Mouse (Mus musculus) 3T3-L1 (cell line): ENCODE results near the gene Imp4.
"Not testable (repeated sequence)": the region's sequence is repeated elsewhere in the genome, so short reads cannot be mapped to it uniquely, and the experiment has no call there.

Source experiments
- DNase-seq: peaks from one replicate; pipeline ENCODE4 v3.0.0-alpha.2; 2015; ENCODE audit warnings: low read depth, low spot score

Imp4 gene

DNA sequence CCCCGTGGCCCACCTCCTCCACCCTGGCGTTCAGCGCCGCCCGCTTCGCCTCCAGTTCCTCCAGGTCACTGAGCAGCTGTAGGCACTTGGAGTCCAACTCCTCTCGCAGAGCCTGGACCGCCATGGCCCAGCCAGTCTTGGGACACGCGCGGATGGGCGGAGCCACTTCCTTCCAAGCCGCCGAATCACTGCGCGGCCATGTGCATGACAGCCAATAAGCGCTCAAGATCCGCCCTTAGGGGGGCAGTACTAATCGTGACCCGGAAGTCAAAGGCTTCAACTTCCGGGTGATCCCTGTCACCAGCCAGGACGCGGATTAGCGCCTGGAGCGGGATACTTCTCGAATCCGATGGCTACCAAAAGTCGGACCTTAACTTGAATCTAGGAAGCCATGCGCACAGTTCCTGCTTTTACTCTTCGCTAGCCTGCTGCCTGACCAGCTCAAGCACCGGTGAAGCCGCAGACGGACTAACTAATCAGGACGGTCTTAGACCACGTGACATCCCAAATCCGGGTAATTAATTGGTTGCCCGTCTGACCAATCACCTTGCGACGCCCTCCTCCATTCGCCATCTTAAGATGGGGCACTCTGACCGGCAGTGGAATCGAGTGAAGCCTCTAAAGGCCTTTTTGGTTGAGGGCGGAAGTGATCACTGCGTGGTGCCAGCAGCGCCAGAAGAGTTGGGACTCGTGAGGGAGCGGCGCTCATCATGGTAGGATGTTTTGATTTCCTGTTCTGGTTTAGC lies at the start of gene Imp4, which contains the start of gene Ccdc115:
Gene Imp4 (plus strand): TSS at position 637 of the 746 bp plus-strand sequence.
Gene Ccdc115 (minus strand): TSS at position 458 of the 746 bp plus-strand sequence.
- peak; percentile 99 for DNase-seq

DNA sequence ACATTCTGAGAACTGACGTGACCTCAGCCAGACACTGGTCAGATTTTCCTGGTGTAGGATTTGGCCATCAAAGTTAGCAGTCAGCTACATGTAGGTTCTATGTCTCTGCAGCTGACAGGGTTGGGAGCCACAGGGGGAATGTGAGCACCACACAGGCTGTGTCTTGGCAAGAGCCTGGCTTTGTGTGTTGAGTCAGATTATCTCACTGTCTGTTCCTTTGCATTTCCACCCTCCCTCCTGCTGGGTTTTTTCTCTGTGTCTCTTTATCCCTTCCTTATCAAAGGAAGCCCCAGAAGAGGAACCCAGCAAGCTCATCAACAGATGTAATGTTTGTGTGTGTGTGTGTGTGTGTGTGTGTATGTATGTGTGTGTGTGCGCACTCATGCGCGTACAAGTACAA lies 43.3 kb upstream of the Imp4 start:
- DNase-seq, result peak; percentile 12

DNA sequence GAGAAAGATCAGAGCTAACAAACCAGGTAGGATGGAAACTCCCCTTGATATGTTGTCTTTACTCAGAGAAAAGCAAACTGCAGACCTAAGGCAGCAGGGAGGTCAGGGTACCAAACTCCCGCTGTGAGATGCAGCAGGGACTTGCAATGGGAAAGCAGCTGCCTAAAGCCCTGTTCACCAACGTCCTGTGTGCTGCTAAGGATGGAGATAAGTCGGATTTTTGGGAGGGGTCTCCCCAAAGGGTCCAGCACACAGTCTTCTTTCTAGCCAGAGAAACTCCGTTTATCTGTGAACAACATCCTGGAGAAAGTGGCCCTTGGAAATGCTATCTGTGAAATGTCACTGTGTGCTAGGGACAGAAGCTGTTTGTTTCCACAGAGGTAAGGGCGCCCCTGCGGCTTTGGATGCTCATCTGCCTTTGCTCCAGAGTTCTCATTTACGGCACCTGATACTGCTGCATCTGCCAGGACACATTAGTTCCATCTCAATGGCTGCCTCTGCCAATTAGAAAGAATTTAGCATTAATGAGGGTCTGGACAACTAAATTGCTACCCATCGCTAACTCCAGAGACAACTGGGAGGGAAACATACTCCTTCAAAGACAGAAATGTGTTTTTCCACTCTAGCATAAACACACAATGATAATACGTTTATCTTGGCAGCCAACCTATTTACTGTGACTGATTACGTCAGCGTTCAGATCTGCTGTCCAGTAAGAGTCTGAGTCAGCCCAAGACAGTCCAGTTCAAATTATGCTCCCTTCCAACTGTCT lies 40.3 kb upstream of the Imp4 start:
- DNase-seq, result peak; percentile 60

DNA sequence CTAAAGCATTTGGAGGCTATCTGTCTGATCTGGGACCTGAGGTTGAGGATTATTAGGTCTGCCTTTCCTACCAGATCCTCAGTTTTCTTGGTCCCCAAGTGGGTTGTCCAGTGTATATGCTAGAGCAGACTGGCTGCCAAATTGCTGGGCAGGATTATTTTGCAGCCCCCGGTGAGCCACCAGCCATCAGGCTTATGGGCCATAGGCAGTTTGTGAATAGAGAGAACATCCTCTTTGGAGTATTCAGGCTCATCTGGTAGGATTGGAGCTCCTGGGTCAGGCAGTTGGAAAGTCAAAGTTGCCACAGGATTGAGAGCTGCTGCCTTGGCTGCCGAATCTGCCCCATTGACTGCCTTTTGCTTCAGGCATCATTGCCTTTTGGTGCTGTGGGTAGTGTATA lies 11.2 kb upstream of the Imp4 start:
- DNase-seq, result no peak

DNA sequence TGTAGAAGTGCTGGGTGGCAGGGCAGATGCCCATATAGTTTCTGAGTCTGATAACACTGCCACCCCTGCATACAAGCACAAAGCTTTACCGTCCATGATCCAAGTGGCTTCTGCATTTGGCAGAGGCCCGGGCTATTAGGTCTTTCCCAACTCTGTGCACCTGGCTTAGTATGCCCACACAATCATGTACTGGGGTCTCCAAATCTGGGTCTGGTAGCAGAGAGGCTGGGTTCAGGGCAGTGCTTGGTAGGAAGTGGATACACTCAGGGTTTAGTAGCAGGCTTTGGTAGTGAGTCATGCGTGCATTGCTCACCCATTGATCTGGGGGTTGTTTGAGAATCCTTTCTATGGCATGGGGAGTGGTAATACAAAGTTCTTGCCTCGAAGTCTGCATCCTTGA lies 10.4 kb upstream of the Imp4 start:
- DNase-seq, result peak; percentile 24

DNA sequence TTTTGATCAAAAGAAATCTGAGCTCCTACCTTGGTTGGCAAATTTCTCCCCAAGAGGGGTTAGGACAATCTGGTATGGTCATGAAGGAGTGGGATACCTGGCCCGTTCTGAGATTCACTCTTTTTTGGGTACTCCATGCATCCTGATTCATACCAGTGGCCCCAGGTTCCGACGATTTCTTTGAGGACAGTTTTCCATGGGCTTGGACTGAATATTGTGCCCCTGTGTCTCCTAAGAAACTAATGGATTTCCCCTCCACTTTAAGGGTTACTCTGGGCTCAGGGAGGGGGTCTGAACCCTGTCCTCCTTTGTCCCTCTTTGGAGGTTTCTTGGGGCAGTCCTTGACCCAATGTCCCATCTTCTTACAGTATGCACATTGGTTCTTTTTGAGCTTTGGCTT lies 8.7 kb upstream of the Imp4 start:
- DNase-seq, result no peak

DNA sequence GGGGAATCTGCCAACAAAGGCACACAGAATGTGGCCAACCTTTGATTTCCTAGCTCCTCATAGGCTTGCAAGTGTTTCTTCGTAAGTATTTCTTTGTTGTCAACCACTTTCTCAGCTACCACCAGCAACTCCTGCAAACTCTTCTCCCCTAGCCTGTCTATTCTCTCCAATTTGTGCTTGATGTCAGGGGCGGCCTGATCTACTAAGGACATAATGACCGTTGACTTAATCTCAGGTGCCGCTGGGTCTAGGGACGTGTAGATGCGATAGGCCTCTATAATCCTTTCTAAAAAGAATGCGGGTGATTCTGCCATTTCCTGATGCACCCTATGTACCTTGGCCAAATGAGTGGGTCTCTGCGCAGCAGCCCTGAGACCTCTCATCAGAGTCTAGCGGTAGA lies 8.2 kb upstream of the Imp4 start:
- no peak for DNase-seq

DNA sequence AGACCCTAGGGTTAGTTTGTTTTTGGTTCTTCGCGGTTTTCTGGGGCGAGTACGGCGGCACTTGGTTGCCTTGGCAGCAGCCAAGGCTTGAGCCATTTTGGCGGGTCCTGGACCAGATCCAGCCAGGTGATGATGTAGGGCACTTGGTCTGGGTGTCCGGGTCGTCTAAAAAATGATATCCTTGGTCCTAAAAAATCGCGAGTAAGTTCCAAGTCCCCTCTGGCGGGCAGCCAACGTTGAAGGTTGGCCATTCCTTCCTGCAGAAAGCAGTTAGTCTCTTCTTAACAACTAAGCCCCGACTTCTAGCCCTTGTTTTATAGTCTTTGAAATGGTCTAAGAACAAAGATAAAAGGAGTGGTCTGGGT lies 7.3 kb upstream of the Imp4 start:
- DNase-seq, result no peak

DNA sequence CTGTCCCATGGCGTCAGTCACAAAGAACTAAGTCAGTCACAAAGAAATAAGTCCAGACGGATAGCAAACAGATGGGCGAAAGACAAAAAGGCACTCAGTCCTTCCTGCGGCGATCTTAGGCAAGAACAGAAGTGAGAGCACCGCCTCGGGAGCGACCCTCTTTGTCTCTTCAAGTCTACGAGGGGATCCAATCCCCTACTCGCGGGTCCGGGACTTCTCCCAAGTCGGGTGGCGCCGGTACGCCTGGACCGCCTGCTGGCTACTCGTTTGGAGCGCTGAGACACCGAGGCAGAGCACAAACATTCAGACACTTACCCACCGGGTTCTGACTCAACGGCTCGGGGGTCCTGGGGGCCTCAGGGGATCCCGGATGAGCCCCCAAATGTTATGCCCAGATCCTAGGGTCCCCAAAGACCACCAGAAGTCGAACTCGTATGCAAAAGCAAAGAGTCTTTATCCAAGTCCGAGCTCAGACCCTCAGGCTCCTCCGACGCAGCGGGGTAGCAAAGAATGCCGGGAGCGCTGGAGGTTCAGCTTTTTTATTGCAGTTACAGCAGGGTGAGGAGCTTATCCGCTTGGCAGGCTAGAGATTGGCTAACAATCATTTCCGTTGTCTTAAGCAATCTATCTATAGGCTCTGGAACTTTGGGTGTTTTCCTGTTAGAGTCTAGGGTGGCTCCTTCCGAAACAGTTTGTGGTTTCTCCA lies 6.7 kb upstream of the Imp4 start:
- peak; percentile 62 for DNase-seq

DNA sequence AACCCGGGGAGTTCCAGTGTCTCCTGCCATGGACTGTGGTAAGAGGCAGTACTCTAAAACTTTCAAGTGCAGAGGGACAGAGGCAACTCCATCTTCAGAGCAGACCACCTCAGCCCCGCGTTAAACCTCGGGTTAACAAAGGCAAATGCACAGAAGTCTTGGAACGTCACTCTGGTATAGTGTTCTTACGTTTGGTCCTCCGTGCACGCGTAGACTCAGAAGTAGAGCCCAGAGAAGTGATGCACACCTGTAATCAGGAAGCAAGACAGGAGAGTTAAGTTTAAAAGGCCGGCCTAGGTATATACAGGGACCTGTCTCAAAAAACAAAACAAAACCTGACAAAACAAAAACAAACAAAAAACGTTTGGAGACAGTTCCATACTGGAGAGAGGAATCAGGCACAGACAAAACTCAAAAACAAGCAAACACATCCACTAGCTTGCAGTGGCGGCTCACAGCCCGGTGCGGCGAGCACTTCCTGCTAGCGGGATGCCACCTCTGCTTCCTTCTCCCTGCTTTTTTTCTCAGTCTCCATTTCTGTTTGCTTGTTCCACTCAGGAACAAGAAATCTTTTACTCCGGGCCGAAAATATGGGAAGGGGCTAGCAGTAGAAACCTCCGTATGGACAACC lies 5.6 kb upstream of the Imp4 start:
- DNase-seq, result peak; percentile 21

DNA sequence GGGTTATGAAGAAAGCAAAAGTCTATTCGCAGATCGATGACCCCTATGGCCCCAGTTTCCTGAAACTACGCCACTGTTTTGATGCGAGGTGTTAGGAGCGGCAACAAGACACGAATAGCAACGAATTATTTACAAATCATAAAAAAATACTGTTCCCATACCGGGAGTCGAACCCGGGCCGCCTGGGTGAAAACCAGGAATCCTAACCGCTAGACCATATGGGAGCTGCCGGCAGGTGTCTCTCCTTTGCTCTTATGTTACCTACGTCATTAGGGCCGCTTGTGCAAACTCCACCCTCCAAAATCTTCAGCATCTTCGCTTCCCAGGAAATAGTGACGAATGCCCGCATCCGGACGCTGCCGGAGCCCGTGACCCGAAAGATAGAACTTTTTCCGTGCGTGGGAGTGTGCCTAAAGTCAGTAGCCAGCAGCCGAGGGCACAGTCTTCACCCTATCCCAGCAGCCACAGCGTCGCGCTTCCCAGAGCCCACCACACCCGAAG lies 4.9 kb upstream of the Imp4 start:
- DNase-seq, result peak; percentile 97

DNA sequence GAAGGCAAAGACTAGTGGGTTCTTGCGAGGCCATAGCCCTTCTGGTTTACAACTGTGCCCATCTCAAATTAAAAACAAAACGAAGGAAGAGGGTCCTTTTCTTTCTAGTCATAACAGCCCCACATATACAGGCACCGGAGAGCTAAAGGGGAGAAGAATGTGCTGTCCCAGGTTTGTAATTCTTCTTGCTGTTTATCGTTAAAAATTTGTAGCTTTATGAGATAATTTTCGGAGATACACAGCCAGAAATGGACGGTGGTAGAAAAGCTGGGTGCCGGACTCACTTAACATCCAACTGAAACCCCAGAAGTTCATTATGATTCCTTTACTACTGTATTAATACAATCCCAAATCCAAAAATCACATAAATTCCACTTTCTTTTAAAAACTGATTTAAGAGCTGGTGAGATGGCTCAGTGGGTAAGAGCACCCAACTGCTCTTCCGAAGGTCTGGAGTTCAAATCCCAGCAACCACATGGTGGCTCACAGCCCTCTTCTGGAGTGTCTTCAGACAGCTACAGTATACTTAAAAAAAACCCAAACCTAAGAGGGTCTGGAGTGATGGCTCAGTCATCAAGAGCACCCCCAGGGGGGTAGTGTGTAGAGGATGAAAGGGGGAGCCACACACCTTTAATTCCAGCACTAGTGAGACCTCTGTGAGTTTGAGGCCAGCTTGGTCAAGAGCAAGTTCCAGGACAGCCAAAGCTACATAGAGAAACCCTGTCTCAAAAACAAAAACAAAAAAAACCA lies 4.1 kb upstream of the Imp4 start:
- DNase-seq, result peak; percentile 54

DNA sequence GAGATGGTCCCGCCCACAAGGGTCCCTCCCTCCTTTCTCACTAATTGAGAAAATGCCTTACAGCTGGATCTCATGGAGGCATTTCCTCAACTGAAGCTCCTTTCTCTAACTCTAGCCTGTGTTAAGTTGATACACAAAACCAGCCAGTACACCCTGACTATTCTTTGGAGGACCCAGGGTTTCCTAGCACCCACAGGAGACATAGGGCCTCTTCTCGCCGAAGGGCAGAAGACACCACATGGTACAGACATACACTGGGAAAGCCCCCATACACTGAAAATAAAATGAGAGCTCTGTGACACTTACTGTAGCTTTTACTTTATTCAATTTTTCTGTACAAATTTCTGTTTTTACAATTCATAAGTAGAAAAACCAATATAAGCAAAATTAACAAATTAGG lies 3.3 kb upstream of the Imp4 start:
- no peak for DNase-seq

DNA sequence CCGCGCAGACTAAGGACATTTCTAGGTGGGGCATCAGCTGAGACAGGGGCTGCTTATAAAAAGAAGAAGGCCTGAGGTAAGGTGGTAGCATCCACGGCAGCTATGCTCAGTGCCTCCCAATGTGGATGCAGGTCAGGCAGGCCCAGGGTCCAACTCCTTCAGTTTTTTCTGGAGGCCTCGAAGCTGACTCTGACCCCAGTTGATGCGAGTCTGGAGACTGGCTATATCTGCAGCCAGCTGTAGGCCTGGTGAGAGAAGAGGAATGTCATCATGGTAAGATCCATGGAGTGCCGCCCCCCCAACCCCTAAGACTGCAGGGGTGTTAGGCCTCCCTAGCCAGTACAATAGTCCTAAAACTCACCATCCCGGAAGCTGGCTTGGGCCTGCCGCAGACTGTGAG lies 2.3 kb upstream of the Imp4 start:
- DNase-seq, result not testable (repeated sequence)

DNA sequence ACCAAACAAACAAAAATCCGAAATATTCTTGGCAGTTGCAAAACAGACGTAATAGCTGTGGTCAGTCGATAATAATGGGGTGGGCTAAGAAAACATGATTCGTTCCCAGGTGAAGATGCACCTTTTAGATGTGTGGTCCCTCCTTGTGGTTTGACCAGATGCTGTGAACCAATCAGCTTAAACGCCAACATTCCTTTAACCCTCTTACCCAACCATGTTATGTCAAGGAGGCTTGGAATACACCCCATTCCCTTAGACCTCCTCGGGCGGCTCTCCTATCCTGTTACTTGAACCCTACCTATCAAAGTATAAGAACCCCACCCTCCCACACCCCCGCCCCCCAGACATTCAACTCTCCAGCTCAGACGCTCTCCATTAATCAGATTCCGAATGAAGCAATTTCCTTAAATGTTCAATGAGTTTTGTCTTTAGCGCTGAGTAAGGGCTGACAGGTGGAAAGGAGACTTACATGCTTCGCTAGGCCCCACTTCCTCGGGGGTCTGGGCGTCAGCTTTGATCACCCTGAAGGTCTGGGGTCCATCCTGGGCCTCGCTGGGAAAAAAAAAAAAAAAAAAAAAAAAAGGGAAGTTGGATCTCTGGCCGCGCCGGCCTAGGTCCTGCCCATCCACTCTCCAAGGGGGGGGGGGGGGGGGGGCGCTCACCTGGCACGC lies 1.1 kb upstream of the Imp4 start:
- DNase-seq, result peak; percentile 25

DNA sequence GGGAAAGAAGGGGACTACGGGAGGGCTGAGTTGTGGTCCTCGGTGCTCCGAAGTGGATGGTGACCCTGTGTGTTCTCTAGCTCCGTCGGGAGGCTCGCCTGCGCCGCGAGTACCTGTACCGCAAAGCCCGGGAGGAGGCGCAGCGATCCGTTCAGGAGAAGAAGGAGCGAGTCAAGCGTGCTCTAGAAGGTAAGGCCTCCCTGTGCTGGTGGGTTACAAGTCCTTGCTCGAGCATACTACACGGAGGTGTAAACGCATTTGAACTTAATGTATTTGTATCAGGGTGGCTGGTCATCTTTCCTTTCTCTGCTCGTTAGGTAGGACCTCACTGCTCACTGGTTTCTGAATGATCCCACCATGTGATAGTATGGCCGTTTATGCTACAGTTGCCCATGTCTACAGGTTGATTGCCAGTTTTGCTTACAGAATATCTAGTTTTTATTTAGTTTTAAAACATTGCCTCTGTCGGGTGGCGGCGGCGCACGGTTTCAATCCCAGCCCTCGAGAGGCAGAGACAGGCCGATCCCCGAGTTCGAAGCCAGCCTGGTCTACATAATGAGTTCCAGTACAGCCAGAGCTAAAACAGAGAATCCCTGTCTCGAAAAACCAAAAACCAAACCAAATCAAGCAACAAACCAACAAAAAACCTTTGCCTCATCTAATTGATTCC lies 445 bp downstream of the Imp4 start:
- DNase-seq, result no peak

DNA sequence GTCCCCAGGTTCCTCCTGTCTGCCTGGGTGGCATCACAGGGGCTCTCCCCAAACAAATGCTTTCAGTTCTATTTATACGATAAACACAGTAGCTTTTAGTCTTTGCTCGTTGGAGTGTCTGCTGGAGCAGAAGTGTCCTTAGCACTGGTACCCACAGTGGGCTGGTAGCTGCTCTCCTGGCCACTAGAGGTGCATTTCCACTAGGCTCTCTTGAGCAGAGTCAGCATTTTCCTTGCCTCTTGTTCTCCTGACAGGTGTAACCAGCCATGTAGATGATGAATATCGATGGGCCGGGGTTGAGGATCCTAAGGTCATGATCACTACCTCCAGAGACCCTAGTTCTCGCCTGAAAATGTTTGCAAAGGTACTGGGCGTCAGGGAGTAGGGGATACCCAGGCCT lies 3.5 kb downstream of the Imp4 start:
- no peak for DNase-seq

DNA sequence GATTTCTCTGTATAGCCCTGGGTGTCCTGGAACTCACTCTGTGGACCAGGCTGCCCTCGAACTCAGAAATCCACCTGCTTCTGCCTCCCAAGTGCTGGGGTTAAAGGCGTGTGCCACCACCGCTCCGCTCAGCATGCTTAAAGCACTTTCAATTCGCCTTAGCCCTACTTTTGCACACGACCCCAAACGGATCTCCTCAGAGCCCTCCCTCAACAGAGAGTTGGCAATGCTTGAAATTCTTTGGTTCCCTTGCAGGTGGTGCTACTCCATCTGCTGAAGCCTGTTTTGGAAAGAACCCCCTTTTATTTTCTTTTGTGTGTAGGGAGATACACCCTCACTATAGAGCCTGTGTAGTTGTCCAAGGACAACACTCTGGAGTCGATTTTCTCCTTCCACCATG lies 18.8 kb downstream of the Imp4 start:
- no peak for DNase-seq

DNA sequence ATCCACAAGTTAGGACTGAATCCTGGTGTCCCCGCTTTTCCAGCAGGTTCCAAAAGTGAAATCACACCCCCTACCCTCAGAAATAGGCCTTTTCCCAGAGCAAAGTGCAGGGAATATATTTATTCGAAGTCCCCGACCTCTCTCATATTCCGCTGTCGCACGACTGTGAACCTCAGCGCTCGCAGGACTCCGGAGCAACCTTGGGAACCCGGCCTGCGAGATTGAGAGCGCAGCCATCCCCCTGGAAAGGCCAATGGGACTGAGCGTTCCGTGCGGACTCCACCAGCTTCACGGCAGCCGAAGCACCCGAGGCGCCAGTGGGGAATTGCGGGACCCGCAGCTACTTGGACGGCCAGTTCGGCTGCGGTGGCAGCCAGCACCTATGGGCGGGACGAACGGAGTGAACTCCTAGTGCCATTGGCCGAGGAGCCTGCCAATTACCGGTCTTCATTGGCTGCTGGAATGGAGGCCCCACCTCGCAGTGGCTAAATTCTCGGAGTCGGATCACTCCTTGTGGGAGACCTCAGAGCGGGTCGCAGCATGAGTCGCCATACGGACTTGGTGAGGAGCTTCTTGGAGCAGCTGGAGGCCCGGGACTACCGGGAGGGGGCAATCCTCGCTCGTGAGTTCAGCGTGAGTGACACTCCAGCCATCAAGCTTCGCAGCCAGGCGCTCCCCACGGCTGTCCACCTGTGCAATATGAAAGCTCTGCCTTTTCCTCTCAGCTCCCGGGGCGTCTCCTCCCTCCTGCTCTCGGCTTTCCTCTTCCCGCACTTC lies 19.8 kb downstream of the Imp4 start, which contains the start of gene Ptpn18:
Gene Ptpn18 (plus strand): TSS at position 479 of the 777 bp plus-strand sequence.
- peak; percentile 39 for DNase-seq
